Mouse (Mus musculus): ENCODE data around the gene Sec63.

GRCm38 (mm10) chr10:42830007-42830406, 68.7 kb downstream of the Sec63 start:
- TF ChIP-seq CTCF (IDR thresholded peaks at IDR 0.05; ENCODE audit: extremely low read depth, insufficient read length, insufficient replicate concordance, low read depth, low read length) (no peak), POLR2A (IDR thresholded peaks at IDR 0.05; ENCODE audit: low read depth, low read length) (no peak)
